ENCODE assay signal across 8 mouse cellular contexts in the genomic region with DNA sequence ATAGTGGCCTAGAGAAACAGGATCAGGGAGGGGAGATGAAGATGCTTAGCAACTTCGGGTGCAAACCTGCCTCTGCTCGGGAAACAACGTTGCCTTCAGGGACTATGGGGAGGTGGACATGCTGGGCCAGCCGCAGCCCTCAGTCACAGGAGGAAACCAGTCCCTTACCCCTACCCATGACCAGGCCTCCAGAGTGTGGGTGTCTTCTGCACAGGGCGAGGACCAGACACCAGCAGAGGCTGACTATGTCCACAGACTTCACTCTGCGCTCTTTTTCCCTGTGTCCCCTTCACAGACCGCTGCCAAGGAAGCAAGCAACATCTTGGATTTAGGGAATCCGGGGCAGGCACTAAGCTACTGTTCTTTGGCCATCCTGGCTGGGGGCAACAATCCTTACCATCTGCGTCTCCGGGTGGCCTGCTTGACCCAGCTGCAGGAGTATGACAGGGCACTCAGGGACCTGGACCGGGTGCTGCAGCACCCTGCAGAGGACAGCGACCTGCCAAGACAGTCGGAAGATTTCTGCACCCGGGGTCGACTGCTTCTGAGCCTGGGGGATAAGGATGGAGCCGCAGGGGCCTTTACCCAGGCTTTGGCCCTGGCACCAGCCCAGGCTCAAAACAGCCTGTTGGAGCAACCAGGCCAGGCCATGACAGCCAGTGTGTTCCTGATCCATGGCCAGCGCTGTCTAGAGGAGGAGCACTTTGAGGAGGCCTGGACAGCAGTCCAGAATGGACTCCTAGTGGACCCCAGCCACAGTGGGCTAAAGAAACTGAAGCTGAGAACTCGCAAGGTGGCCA. TPM values are rescaled to one million over a fixed set of nuclear protein-coding genes. Genes with fewer than 3 reads are reported as not detected.
DNase-seq lines count a peak whose midpoint lies in the region; ATAC-seq and TF ChIP-seq lines count a peak whose summit lies in the region.

No protein-coding gene starts in this region.

- H3K4me3 ChIP-seq in kidney, embryonic 15.5 days (replicated peaks), result no peak overlapping the region
- peak overlapping the region; percentile 31 for H3K4me3 ChIP-seq in embryonic facial prominence, embryonic 14.5 days (ENCODE audit: low read depth, low read length)
- 0 out of 2 replicates have a peak overlapping the region, but pooled peaks have one; percentile 37 for H3K4me3 ChIP-seq in intestine, postnatal 0 days (ENCODE audit: low read depth, low read length)
- H3K4me3 ChIP-seq in neural tube, embryonic 14.5 days (ENCODE audit: low read depth, low read length), result peak overlapping the region; percentile 36; the same call in 1 of the 2 replicates
- H3K4me3 ChIP-seq in left cerebral cortex, adult 2 months, result no peak overlapping the region

- H3K4me2 ChIP-seq in kidney, embryonic 15.5 days, result peak overlapping the region; percentile 65
- H3K4me2 ChIP-seq in embryonic facial prominence, embryonic 14.5 days (ENCODE audit: low read depth, low read length), result peak overlapping the region; percentile 59
- peak overlapping the region; percentile 66; the same call in 1 of the 2 replicates for H3K4me2 ChIP-seq in intestine, postnatal 0 days (replicated peaks; ENCODE audit: low read depth)
- peak overlapping the region; percentile 61 for H3K4me2 ChIP-seq in neural tube, embryonic 14.5 days (ENCODE audit: low read depth, low read length)

- no peak for ATAC-seq in kidney, embryonic 15.5 days (replicated peaks; ENCODE audit: low FRiP score)
- no peak for ATAC-seq in embryonic facial prominence, embryonic 14.5 days (ENCODE audit: low read depth)
- no peak for ATAC-seq in intestine, postnatal 0 days
- no peak for ATAC-seq in neural tube, embryonic 14.5 days (ENCODE audit: low read depth)

- peak overlapping the region; percentile 79 for H3K27ac ChIP-seq in kidney, embryonic 15.5 days
- peak overlapping the region; percentile 75 for H3K27ac ChIP-seq in embryonic facial prominence, embryonic 14.5 days (replicated peaks; ENCODE audit: low read depth, low read length)
- no peak overlapping the region for H3K27ac ChIP-seq in intestine, postnatal 0 days (ENCODE audit: low read depth, low read length)
- peak overlapping the region; percentile 78; the same call in 1 of the 2 replicates for H3K27ac ChIP-seq in neural tube, embryonic 14.5 days (ENCODE audit: low read depth, low read length)
- no peak overlapping the region; the same call in 1 of the 2 replicates for H3K27ac ChIP-seq in left cerebral cortex, adult 2 months

- H3K9me3 ChIP-seq in kidney, embryonic 15.5 days (replicated peaks), result no peaks in the 10 kb centered on the region
- no peaks in the 10 kb centered on the region for H3K9me3 ChIP-seq in embryonic facial prominence, embryonic 14.5 days (ENCODE audit: control insufficient read depth, low read length)
- no peaks in the 10 kb centered on the region for H3K9me3 ChIP-seq in intestine, postnatal 0 days (ENCODE audit: control insufficient read depth)
- H3K9me3 ChIP-seq in neural tube, embryonic 14.5 days (ENCODE audit: control insufficient read depth, low read length), result no peaks in the 10 kb centered on the region

- H3K36me3 ChIP-seq in kidney, embryonic 15.5 days, result no peaks in the 10 kb centered on the region
- H3K36me3 ChIP-seq in embryonic facial prominence, embryonic 14.5 days (ENCODE audit: control insufficient read depth, insufficient read depth, low read length), result no peaks in the 10 kb centered on the region
- no peaks in the 10 kb centered on the region for H3K36me3 ChIP-seq in intestine, postnatal 0 days (ENCODE audit: control insufficient read depth, insufficient read depth)
- H3K36me3 ChIP-seq in neural tube, embryonic 14.5 days (ENCODE audit: control insufficient read depth, insufficient read depth, low read length), result no peaks in the 10 kb centered on the region

- H3K27me3 ChIP-seq in kidney, embryonic 15.5 days, result 0 out of 2 replicates have a peak, but pooled peaks cover 4% of the 10 kb centered on the region
- H3K27me3 ChIP-seq in embryonic facial prominence, embryonic 14.5 days (replicated peaks; ENCODE audit: control insufficient read depth, insufficient read depth, low read length), result no peaks in the 10 kb centered on the region
- H3K27me3 ChIP-seq in intestine, postnatal 0 days (replicated peaks; ENCODE audit: control insufficient read depth, insufficient read depth, low read length), result 0 out of 2 replicates have a peak, but pooled peaks cover 4% of the 10 kb centered on the region
- no peaks in the 10 kb centered on the region for H3K27me3 ChIP-seq in neural tube, embryonic 14.5 days (ENCODE audit: control insufficient read depth, insufficient read depth, low read length)

- H3K9ac ChIP-seq in kidney, embryonic 15.5 days, result 0 out of 2 replicates have a peak overlapping the region, but pooled peaks have one; percentile 51
- peak overlapping the region; percentile 57 for H3K9ac ChIP-seq in embryonic facial prominence, embryonic 14.5 days (ENCODE audit: low read depth, low read length)
- H3K9ac ChIP-seq in intestine, postnatal 0 days (ENCODE audit: low read depth, low read length), result no peak overlapping the region
- H3K9ac ChIP-seq in neural tube, embryonic 14.5 days (replicated peaks; ENCODE audit: low read depth, low read length), result peak overlapping the region; percentile 51

- peaks cover 16% of the 10 kb centered on the region for H3K4me1 ChIP-seq in kidney, embryonic 15.5 days
- peaks cover 8% of the 10 kb centered on the region for H3K4me1 ChIP-seq in embryonic facial prominence, embryonic 14.5 days (ENCODE audit: control insufficient read depth, insufficient read depth, low read length)
- H3K4me1 ChIP-seq in intestine, postnatal 0 days (replicated peaks; ENCODE audit: control insufficient read depth, insufficient read depth, low read length), result no peaks in the 10 kb centered on the region
- H3K4me1 ChIP-seq in neural tube, embryonic 14.5 days (ENCODE audit: control insufficient read depth, insufficient read depth, low read length), result peaks cover 10% of the 10 kb centered on the region; the same call in 1 of the 2 replicates

- intact Hi-C loops in left cerebral cortex, adult 2 months (cut with DNase I), result no loop called here

- WGBS in kidney, embryonic 15.5 days, result 82% methylated on average over 18 of the region's 18 CpGs
- 79% methylated on average over 17 of the region's 18 CpGs for WGBS in embryonic facial prominence, embryonic 14.5 days
- WGBS in intestine, postnatal 0 days, result 84% methylated on average over 18 of the region's 18 CpGs
- 83% methylated on average over 18 of the region's 18 CpGs for WGBS in neural tube, embryonic 14.5 days

- TF ChIP-seq CTCF in intestine, postnatal 0 days (IDR thresholded peaks at IDR 0.05; ENCODE audit: low read depth), result no peak
- TF ChIP-seq CTCF in left cerebral cortex, adult 2 months (IDR thresholded peaks at IDR 0.05), result no peak

- no peak for DNase-seq in kidney, postnatal 14 days
- DNase-seq in embryonic facial prominence, embryonic 14.5 days (ENCODE audit: low spot score), result no peak
- DNase-seq in left cerebral cortex, adult 2 months (ENCODE audit: extremely low spot score in 1 of 2, low spot score in 2 of 2), result no peak
- no peak for DNase-seq in MN1 (ENCODE audit: low spot score)
- DNase-seq in ovary, postnatal 36 days (ENCODE audit: low spot score), result no peak

RNA-seq across cellular contexts. Expression of gene Mmel1, which starts 4.2 kb away (rescaled TPM):
- polyA plus RNA-seq in kidney, embryonic 15.5 days (2015; fragmentation: Nextera tagmentation; extraction: Ambion mirVana), result 0.22 and 0.42 TPM in 2 replicates
- 0.32 and 0.45 TPM in 2 replicates for polyA plus RNA-seq in embryonic facial prominence, embryonic 14.5 days (2014; fragmentation: Nextera tagmentation; extraction: Ambion mirVana)
- 0.22 and 0.44 TPM in 2 replicates for polyA plus RNA-seq in intestine, postnatal 0 days (2015; fragmentation: Nextera tagmentation; extraction: Ambion mirVana)
- polyA plus RNA-seq in neural tube, embryonic 14.5 days (2014; fragmentation: Nextera tagmentation; extraction: Ambion mirVana), result 0.40 and 0.50 TPM in 2 replicates
- under 1 TPM; 0.41 to 0.84 TPM for total RNA-seq in left cerebral cortex, adult 2 months (2021)

RNA-seq across cellular contexts. Expression of gene Ttc34, which starts 27.9 kb away (rescaled TPM):
- polyA plus RNA-seq in kidney, embryonic 15.5 days (2015; fragmentation: Nextera tagmentation; extraction: Ambion mirVana), result 0.18 and 0.99 TPM in 2 replicates
- 0.22 and 0.45 TPM in 2 replicates for polyA plus RNA-seq in embryonic facial prominence, embryonic 14.5 days (2014; fragmentation: Nextera tagmentation; extraction: Ambion mirVana)
- 0.08 TPM in 1 of 2 replicates, not detected in the other for polyA plus RNA-seq in intestine, postnatal 0 days (2015; fragmentation: Nextera tagmentation; extraction: Ambion mirVana)
- 1.1 and 1.3 TPM in 2 replicates for polyA plus RNA-seq in neural tube, embryonic 14.5 days (2014; fragmentation: Nextera tagmentation; extraction: Ambion mirVana)
- 1 to 10 TPM; 2.1 to 3.5 TPM for total RNA-seq in left cerebral cortex, adult 2 months (2021)

RNA-seq across cellular contexts. Expression of gene Fam213b, which starts 33.8 kb away (rescaled TPM):
- 34.1 and 40.6 TPM in 2 replicates for polyA plus RNA-seq in kidney, embryonic 15.5 days (2015; fragmentation: Nextera tagmentation; extraction: Ambion mirVana)
- polyA plus RNA-seq in embryonic facial prominence, embryonic 14.5 days (2014; fragmentation: Nextera tagmentation; extraction: Ambion mirVana), result 50.3 and 52.1 TPM in 2 replicates
- 66.9 and 68.5 TPM in 2 replicates for polyA plus RNA-seq in intestine, postnatal 0 days (2015; fragmentation: Nextera tagmentation; extraction: Ambion mirVana)
- polyA plus RNA-seq in neural tube, embryonic 14.5 days (2014; fragmentation: Nextera tagmentation; extraction: Ambion mirVana), result 51.9 and 64.7 TPM in 2 replicates
- total RNA-seq in left cerebral cortex, adult 2 months (2021), result 10 to 100 TPM; 59.8 to 66.7 TPM

Comparison
In these comparisons a context has a peak if more than half of its experiments do, and no peak if none do; other contexts are left out.
1. H3K27ac ChIP-seq: peak in kidney, embryonic 15.5 days (single experiment), embryonic facial prominence, embryonic 14.5 days (single experiment) and neural tube, embryonic 14.5 days (single experiment); none in intestine, postnatal 0 days (single experiment) and left cerebral cortex, adult 2 months (single experiment).
2. H3K4me3 ChIP-seq: peak in embryonic facial prominence, embryonic 14.5 days (single experiment), intestine, postnatal 0 days (single experiment) and neural tube, embryonic 14.5 days (single experiment); none in kidney, embryonic 15.5 days (single experiment) and left cerebral cortex, adult 2 months (single experiment).
3. Peak in every context shown above with its lines, with median percentiles within 50 percentile points of each other: H3K4me2 ChIP-seq.